Mouse (Mus musculus) liver, adult 2 months (tissue): ENCODE measurements around the gene Nmi. TPM values are rescaled to one million over a fixed set of nuclear protein-coding genes. Genes with fewer than 3 reads are reported as not detected.

Source experiments
- DNase-seq: peaks from one replicate; pipeline ENCODE4 v3.0.0-alpha.2; 2011; ENCODE audit warnings: low read depth, low spot score; ENCODE audit errors: extremely low read depth
- H3K27ac ChIP-seq: fragments of 200-500 bp; replicated peaks from 2 replicates; pipeline ENCODE4 v1.5.1; 2012; ENCODE audit warnings: low read depth, mild to moderate bottlenecking, control low read depth, inconsistent platforms, low read length; ENCODE audit not compliant: insufficient read depth
- H3K27me3 ChIP-seq: fragments of 200-500 bp; 2 replicates; pipeline ENCODE4 v1.6.1; 2012; ENCODE audit warnings: mild to moderate bottlenecking, moderate library complexity, low read length, inconsistent platforms; ENCODE audit not compliant: control insufficient read depth, insufficient read depth
- H3K36me3 ChIP-seq: fragments of 200-500 bp; 2 replicates; pipeline ENCODE4 v1.6.1; 2012; ENCODE audit warnings: low read length, inconsistent platforms; ENCODE audit not compliant: control insufficient read depth, insufficient read depth
- H3K4me1 ChIP-seq: fragments of 200-500 bp; 2 replicates; pipeline ENCODE4 v1.6.1; 2011; ENCODE audit warnings: low read length; ENCODE audit not compliant: control insufficient read depth, insufficient read depth
- H3K4me3 ChIP-seq: fragments of 200-500 bp; 2 replicates; pipeline ENCODE4 v1.5.1; 2011; ENCODE audit warnings: low read depth, mild to moderate bottlenecking, control low read depth, low read length, moderate library complexity; ENCODE audit not compliant: insufficient read depth
- H3K79me2 ChIP-seq: fragments of 200-500 bp; 2 replicates; pipeline ENCODE4 v1.6.1; 2012; ENCODE audit warnings: inconsistent platforms, mild to moderate bottlenecking, low read length, moderate library complexity; ENCODE audit not compliant: control insufficient read depth, insufficient read depth
- H3K9ac ChIP-seq: fragments of 200-500 bp; 2 replicates; pipeline ENCODE4 v1.6.1; 2012; ENCODE audit warnings: low read depth, mild to moderate bottlenecking, control low read depth, inconsistent platforms, low read length
- CTCF ChIP-seq: fragments of 200-500 bp; IDR thresholded peaks from 2 replicates; pipeline ENCODE4 v1.5.1; 2011; ENCODE audit warnings: low read depth, low read length, control low read depth
- POLR2A ChIP-seq: fragments of 200-500 bp; IDR thresholded peaks from 2 replicates; pipeline ENCODE4 v1.6.1; 2011; ENCODE audit warnings: low read length, control low read depth; ENCODE audit not compliant: insufficient read depth; ENCODE audit errors: extremely low read depth
- WGBS: fragments of 180-500 bp; shearing (Covaris S2); methylation state at CpG from one replicate; pipeline ENCODE4 v1.1.7; 2018; 5-methylcytosine and 5-hydroxymethylcytosine counted together
- polyA plus RNA-seq: library from polyadenylated mRNA; depleted of rRNA; stranded (reverse); fragments of >200 nt; gene quantifications from 2 replicates; pipeline ENCODE4 v1.2.3, GENCODE M21; 2012
- total RNA-seq: library from RNA; depleted of rRNA; stranded (reverse); fragments of >200 nt; gene quantifications from 2 replicates; pipeline ENCODE4 v1.2.3, GENCODE M21; 2014

The Nmi gene
- total and polyA plus RNA-seq, 2 experiments, result 5.9 to 54.2 TPM

DNA sequence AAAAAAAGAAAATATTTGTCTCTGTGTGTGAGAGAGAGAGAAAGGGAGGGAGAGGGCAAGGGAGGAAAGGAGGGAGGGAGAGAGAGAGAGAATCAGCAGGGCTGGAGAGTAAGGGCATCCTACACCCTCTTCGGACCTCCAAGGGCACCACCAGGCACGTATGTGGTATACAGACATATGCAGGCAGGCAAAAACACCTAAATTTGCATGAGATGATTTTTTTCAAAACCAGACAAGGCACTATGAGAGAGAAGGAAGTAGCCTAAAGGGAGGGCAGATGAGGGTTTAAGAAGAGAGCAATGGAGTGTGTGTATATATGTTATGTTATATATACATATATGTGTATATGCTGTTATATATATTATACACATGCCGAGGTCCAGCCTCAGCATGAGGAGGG lies 6.0 kb downstream of the Nmi start:
- WGBS, result 90% methylated on average over 3 of the region's 3 CpGs
- Histone ChIP-seq H3K27me3 (no peaks in the 10 kb centered on the region), H3K4me3 (no peak overlapping the region)

GRCm38 (mm10) chr2:51953648-51954204 lies 19.6 kb downstream of the Nmi start:
- WGBS, result 95% methylated on average over 7 of the region's 7 CpGs
- Histone ChIP-seq H3K79me2 (no peaks in the 10 kb centered on the region), H3K9ac (no peak overlapping the region), H3K27ac (no peak overlapping the region), H3K4me1 (no peaks in the 10 kb centered on the region), H3K27me3 (no peaks in the 10 kb centered on the region), H3K36me3 (peaks cover 34% of the 10 kb centered on the region), H3K4me3 (no peak overlapping the region)
- no peak for TF ChIP-seq CTCF
- TF ChIP-seq POLR2A, result no peak
- no peak for DNase-seq

More for the DNA sequence above, 6.0 kb downstream of the Nmi start:
- no peak for TF ChIP-seq POLR2A
- no peak for TF ChIP-seq CTCF
- Histone ChIP-seq H3K9ac (no peak overlapping the region), H3K27ac (no peak overlapping the region), H3K4me1 (peaks cover 2% of the 10 kb centered on the region; the same call in 1 of the 2 replicates), H3K79me2 (peaks cover 4% of the 10 kb centered on the region; the same call in 1 of the 2 replicates), H3K36me3 (no peaks in the 10 kb centered on the region)
- DNase-seq, result no peak

DNA sequence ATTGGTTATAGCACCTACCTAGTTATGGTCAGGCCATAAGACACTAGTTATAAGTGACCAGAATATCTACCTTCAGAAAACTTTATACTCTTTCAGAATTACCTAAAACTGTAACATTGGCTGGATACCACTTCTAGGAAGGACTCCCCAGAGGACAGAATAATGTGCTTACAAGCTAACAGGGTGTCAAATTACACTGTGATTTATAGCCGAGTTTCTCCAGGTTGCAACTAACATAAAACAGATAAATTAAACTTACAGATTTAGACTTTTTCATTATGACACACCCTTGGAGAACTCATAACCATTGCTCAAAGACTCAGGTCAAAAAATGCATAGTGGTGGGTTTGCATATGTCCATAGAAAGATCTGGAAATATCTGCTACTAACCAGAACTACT lies 22.4 kb downstream of the Nmi start:
- no peak overlapping the region for H3K27ac ChIP-seq
- no peak overlapping the region for H3K9ac ChIP-seq
- H3K4me1 ChIP-seq, result no peaks in the 10 kb centered on the region
- no peaks in the 10 kb centered on the region for H3K79me2 ChIP-seq
- no peak for TF ChIP-seq CTCF
- no peak for TF ChIP-seq POLR2A
- H3K27me3 ChIP-seq, result no peaks in the 10 kb centered on the region
- H3K36me3 ChIP-seq, result peaks cover 32% of the 10 kb centered on the region
- DNase-seq, result no peak
- whole genome bisulfite sequencing, result 87% methylated on average over 1 of the region's 1 CpGs
- H3K4me3 ChIP-seq, result no peak overlapping the region

DNA sequence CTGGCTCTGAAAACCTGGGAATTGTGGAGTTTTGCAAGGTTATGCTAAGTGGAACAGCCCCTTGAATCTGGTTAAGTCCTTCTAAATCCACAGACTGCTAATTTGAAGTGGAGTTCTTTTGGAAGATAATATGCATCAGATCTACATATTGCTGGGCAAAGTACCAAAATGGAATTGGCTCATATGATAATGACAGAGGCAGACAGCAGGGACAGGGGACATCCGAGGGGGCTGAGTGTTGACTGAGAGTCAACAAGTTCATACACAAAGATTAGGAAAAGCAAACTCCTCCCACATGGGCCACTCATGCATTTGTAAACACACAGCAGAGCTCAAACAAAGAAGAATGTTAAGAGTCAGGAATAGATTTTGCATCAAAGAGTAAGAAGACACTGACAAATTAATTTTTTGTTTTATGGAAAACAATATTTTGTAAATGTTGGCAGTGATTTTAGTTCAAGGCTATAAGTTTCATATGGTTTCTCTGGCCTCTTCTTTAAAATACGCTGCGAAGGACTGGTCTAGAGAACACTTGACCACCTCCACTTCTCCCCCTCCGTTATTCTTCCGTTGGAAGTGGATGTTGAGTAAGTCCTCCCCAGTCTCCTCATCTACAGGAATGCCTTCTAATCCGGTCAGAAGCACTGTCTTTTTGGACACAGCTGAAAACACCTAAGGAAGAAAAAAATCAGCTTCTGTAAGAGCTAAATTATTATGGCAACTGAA lies 25.0 kb downstream of the Nmi start:
- TF ChIP-seq CTCF (no peak), POLR2A (no peak)
- no peaks in the 10 kb centered on the region for H3K27me3 ChIP-seq
- DNase-seq, result no peak
- no peak overlapping the region for H3K9ac ChIP-seq
- H3K4me3 ChIP-seq, result no peak overlapping the region
- no peak overlapping the region for H3K27ac ChIP-seq
- peaks cover 21% of the 10 kb centered on the region for H3K36me3 ChIP-seq
- no peaks in the 10 kb centered on the region for H3K4me1 ChIP-seq
- WGBS, result 74% methylated on average over 6 of the region's 6 CpGs
- H3K79me2 ChIP-seq, result no peaks in the 10 kb centered on the region

GRCm38 (mm10) chr2:51945812-51946211 lies 27.5 kb downstream of the Nmi start:
- Histone ChIP-seq H3K4me3 (no peak overlapping the region), H3K27ac (no peak overlapping the region), H3K27me3 (no peaks in the 10 kb centered on the region), H3K79me2 (no peaks in the 10 kb centered on the region), H3K9ac (no peak overlapping the region), H3K4me1 (no peaks in the 10 kb centered on the region), H3K36me3 (peaks cover 16% of the 10 kb centered on the region)
- no peak for TF ChIP-seq CTCF
- TF ChIP-seq POLR2A, result no peak
- no peak for DNase-seq
- 68% methylated on average over 2 of the region's 2 CpGs for WGBS

DNA sequence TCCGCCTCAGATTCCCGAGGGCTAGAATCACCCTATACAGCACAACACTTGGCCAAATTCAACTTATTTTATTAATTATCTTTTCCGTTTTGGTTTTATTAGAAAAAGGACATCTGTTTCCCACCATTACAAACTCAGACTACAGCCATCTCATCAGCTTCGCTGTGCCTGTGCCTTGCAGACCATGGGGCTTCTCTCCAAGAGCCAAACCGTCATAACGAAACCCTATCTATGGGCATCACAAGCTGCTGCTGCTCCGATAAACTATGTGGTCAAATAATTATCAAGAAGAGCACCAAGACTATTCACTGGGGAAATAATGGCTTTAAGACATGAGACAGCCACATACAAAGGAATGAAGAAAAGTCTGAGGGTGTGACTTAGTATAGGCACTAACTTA lies 31.5 kb downstream of the Nmi start:
- H3K9ac ChIP-seq, result no peak overlapping the region
- 87% methylated on average over 7 of the region's 7 CpGs for WGBS
- TF ChIP-seq CTCF (no peak), POLR2A (no peak)

More for the DNA sequence above, 31.5 kb downstream of the Nmi start:
- Histone ChIP-seq H3K27ac (no peak overlapping the region), H3K27me3 (no peaks in the 10 kb centered on the region), H3K4me1 (no peaks in the 10 kb centered on the region), H3K79me2 (no peaks in the 10 kb centered on the region), H3K4me3 (no peak overlapping the region), H3K36me3 (no peaks in the 10 kb centered on the region)
- no peak for DNase-seq
